Mouse (Mus musculus) liver, embryonic 16.5 days (tissue): ENCODE results near the gene Lrrc9. TPM values are rescaled to one million over a fixed set of nuclear protein-coding genes. Genes with fewer than 3 reads are reported as not detected.

Source experiments
- ATAC-seq: fragments of 200-750 bp; cut with Nextera tagmentation; 2 replicates; pipeline ENCODE4 v1.8.0; 2017; ENCODE audit warnings: low read depth, mild to moderate bottlenecking, moderate number of reproducible peaks, moderate library complexity
- H3K27ac ChIP-seq: fragments of 300-500 bp; sonication (generic); 2 replicates; pipeline ENCODE4 v1.5.1; 2014; ENCODE audit warnings: mild to moderate bottlenecking, low read length
- H3K27me3 ChIP-seq: fragments of 300-500 bp; sonication (generic); 2 replicates; pipeline ENCODE4 v1.6.1; 2014; ENCODE audit warnings: low read depth, low read length, mixed read lengths; ENCODE audit not compliant: control insufficient read depth, insufficient read depth
- H3K36me3 ChIP-seq: fragments of 300-500 bp; sonication (generic); 2 replicates; pipeline ENCODE4 v1.6.1; 2014; ENCODE audit warnings: mild to moderate bottlenecking; ENCODE audit not compliant: control insufficient read depth, insufficient read depth
- H3K4me1 ChIP-seq: fragments of 300-500 bp; sonication (generic); 2 replicates; pipeline ENCODE4 v1.6.1; 2014; ENCODE audit warnings: low read depth, low read length, mixed read lengths; ENCODE audit not compliant: control insufficient read depth
- H3K4me2 ChIP-seq: fragments of 300-500 bp; sonication (generic); 2 replicates; pipeline ENCODE4 v1.6.1; 2014; ENCODE audit warnings: low read depth, low read length, mixed read lengths
- H3K4me3 ChIP-seq: fragments of 300-500 bp; sonication (generic); 2 replicates; pipeline ENCODE4 v1.5.1; 2014; ENCODE audit warnings: low read depth, mild to moderate bottlenecking, low read length
- H3K9ac ChIP-seq: fragments of 300-500 bp; sonication (generic); 2 replicates; pipeline ENCODE4 v1.6.1; 2014; ENCODE audit warnings: low read depth, low read length
- H3K9me3 ChIP-seq: fragments of 300-500 bp; sonication (generic); replicated peaks from 2 replicates; pipeline ENCODE4 v1.6.1; 2016; ENCODE audit warnings: low read length; ENCODE audit not compliant: control insufficient read depth
- WGBS: fragments of 180-500 bp; shearing (Covaris S2); extraction: QIAGEN DNeasy Blood & Tissue Kit; methylation state at CpG from one replicate; pipeline ENCODE4 v1.1.7; 2014; ENCODE audit not compliant: insufficient replicate concordance; 5-methylcytosine and 5-hydroxymethylcytosine counted together
- polyA plus RNA-seq: library from polyadenylated mRNA; unstranded; fragments of >200 nt; fragmentation: Nextera tagmentation; extraction: Ambion mirVana; gene quantifications from 2 replicates; pipeline ENCODE4 v1.2.1, GENCODE M21; 2015

The Lrrc9 gene
- polyA plus RNA-seq: 0.04 and 0.06 TPM in 2 replicates

GRCm38 (mm10) chr12:72441839-72442576, at the start of gene Lrrc9:
Lrrc9 (plus strand) TSS chr12:72441866.
- peak; percentile 90 for ATAC-seq
- Histone ChIP-seq H3K27ac (no peak within 1 kb of the TSS), H3K4me1 (no peaks in the 10 kb centered on the region), H3K4me3 (peak within 1 kb of the TSS; percentile 41), H3K36me3 (no peaks in the 10 kb centered on the region), H3K9ac (no peak within 1 kb of the TSS), H3K27me3 (no peaks in the 10 kb centered on the region), H3K9me3 (no peaks in the 10 kb centered on the region), H3K4me2 (peak within 1 kb of the TSS; percentile 53)
- WGBS: 1% methylated on average over 31 of the region's 31 CpGs

DNA sequence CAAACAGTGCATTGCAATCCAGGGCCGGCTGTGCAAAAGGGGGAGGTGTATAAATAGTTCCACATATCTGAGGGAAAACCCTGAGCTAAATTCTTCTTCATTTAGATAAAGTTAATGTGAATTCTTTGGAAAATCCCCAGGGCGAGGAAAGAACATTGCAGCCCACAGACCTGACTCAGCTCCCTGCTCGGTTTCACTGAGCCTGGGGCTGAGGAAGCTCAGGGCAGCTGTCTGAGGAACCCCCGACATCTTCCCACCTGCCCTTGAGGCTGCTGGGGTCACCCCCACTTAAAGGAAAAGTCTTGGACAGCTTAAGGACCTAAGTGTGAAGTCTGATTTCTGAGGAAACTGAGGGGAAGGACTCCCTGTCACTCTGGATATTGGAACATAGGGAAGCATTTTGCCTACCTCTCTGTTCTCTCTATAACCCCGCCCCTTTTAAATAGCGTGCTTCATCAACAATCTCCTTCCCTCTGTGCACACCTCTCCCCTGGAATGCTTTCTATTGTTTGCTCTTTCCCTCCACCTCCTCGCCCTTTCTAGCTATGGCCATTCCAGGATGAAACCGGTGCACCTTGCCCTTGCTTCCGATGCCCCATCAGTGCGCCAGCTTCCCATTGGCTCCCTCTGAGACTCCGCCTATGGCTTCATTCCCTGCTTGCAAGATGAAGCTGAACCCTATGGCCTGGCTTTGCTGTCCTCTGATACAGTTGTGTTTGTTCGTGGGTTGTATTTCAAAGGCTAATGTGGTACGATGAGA, 48.4 kb upstream of the Lrrc9 start:
- no peak for ATAC-seq
- Histone ChIP-seq H3K9me3 (no peaks in the 10 kb centered on the region), H3K27ac (no peak overlapping the region), H3K27me3 (no peaks in the 10 kb centered on the region), H3K9ac (no peak overlapping the region), H3K36me3 (no peaks in the 10 kb centered on the region), H3K4me3 (no peak overlapping the region), H3K4me2 (no peak overlapping the region), H3K4me1 (no peaks in the 10 kb centered on the region)
- WGBS: 55% methylated on average over 13 of the region's 13 CpGs

- no peak for ATAC-seq
- H3K27me3 ChIP-seq: peaks cover 28% of the 10 kb centered on the region
- H3K9ac ChIP-seq: no peak overlapping the region
- no peaks in the 10 kb centered on the region for H3K9me3 ChIP-seq
- no peak overlapping the region for H3K27ac ChIP-seq
- H3K36me3 ChIP-seq: no peaks in the 10 kb centered on the region
- no peak overlapping the region for H3K4me2 ChIP-seq
- WGBS: 62% methylated on average over 5 of the region's 5 CpGs
- no peaks in the 10 kb centered on the region; the same call in 1 of the 2 replicates for H3K4me1 ChIP-seq
- no peak overlapping the region for H3K4me3 ChIP-seq
Measured at GRCm38 (mm10) chr12:72405031-72405430, 36.6 kb upstream of the Lrrc9 start.

GRCm38 (mm10) chr12:72407146-72407545, 34.5 kb upstream of the Lrrc9 start:
- no peaks in the 10 kb centered on the region for H3K9me3 ChIP-seq
- no peaks in the 10 kb centered on the region for H3K36me3 ChIP-seq
- no peak overlapping the region for H3K9ac ChIP-seq
- peaks cover 28% of the 10 kb centered on the region for H3K27me3 ChIP-seq
- no peaks in the 10 kb centered on the region; the same call in 1 of the 2 replicates for H3K4me1 ChIP-seq
- ATAC-seq: no peak
- WGBS: 14% methylated on average over 11 of the region's 11 CpGs
- 0 out of 2 replicates have a peak overlapping the region, but pooled peaks have one; percentile 52 for H3K4me2 ChIP-seq
- H3K4me3 ChIP-seq: peak overlapping the region; percentile 2; the same call in 1 of the 2 replicates
- H3K27ac ChIP-seq: no peak overlapping the region

GRCm38 (mm10) chr12:72407721-72408110, 34.0 kb upstream of the Lrrc9 start:
- Histone ChIP-seq H3K9me3 (no peaks in the 10 kb centered on the region), H3K4me1 (no peaks in the 10 kb centered on the region; the same call in 1 of the 2 replicates), H3K36me3 (no peaks in the 10 kb centered on the region), H3K4me2 (peak overlapping the region; percentile 52; the same call in 1 of the 2 replicates), H3K4me3 (peak overlapping the region; percentile 49), H3K27ac (no peak overlapping the region), H3K27me3 (peaks cover 28% of the 10 kb centered on the region), H3K9ac (no peak overlapping the region)
- ATAC-seq: no peak
- 2% methylated on average over 17 of the region's 17 CpGs for WGBS

- H3K4me3 ChIP-seq: peak overlapping the region; percentile 49
- no peaks in the 10 kb centered on the region for H3K36me3 ChIP-seq
- peaks cover 28% of the 10 kb centered on the region for H3K27me3 ChIP-seq
- WGBS: under 1% methylated on average over 62 of the region's 63 CpGs
- ATAC-seq: no peak
- peak overlapping the region; percentile 52 for H3K4me2 ChIP-seq
- H3K27ac ChIP-seq: no peak overlapping the region
- H3K9ac ChIP-seq: no peak overlapping the region
- H3K4me1 ChIP-seq: no peaks in the 10 kb centered on the region; the same call in 1 of the 2 replicates
- H3K9me3 ChIP-seq: no peaks in the 10 kb centered on the region
Measured at GRCm38 (mm10) chr12:72408111-72408891, 33.4 kb upstream of the Lrrc9 start.

GRCm38 (mm10) chr12:72408954-72409353, 32.7 kb upstream of the Lrrc9 start, which contains the start of gene Rtn1:
Rtn1 (minus strand) TSS chr12:72409054.
- Histone ChIP-seq H3K9ac (no peak within 1 kb of the TSS), H3K4me2 (peak within 1 kb of the TSS; percentile 52)
- WGBS: 30% methylated on average over 6 of the region's 6 CpGs

DNA sequence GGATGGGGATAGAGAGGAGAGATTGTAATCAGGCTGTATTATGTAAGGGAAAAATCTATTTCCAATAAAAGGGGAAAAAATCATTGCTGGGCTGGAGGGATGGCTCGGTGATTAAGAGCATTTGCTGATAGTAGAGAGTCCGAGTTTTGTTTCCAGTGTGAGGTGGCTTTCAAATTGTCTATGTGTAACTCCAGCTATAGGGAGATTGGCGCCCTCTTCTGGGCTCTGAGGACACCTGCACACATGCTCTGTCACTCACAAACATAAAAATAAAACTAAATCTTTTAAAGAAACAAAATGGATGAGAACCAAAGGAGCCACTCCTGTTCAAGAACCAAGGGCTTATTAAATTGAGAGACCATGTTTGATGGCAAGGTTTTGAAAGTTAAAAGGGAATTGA, 23.9 kb upstream of the Lrrc9 start:
- ATAC-seq: no peak
- no peak overlapping the region for H3K9ac ChIP-seq
- H3K9me3 ChIP-seq: no peaks in the 10 kb centered on the region
- WGBS: 16% methylated on average over 3 of the region's 3 CpGs
- no peaks in the 10 kb centered on the region for H3K4me1 ChIP-seq
- H3K4me2 ChIP-seq: no peak overlapping the region
- H3K27ac ChIP-seq: no peak overlapping the region
- no peak overlapping the region for H3K4me3 ChIP-seq
- no peaks in the 10 kb centered on the region for H3K36me3 ChIP-seq
- no peaks in the 10 kb centered on the region for H3K27me3 ChIP-seq

More at GRCm38 (mm10) chr12:72408954-72409353, 32.7 kb upstream of the Lrrc9 start, which contains the start of gene Rtn1:
- Histone ChIP-seq H3K4me1 (no peaks in the 10 kb centered on the region; the same call in 1 of the 2 replicates), H3K27me3 (peaks cover 28% of the 10 kb centered on the region), H3K36me3 (no peaks in the 10 kb centered on the region), H3K4me3 (peak within 1 kb of the TSS; percentile 49), H3K9me3 (no peaks in the 10 kb centered on the region), H3K27ac (no peak within 1 kb of the TSS)
- ATAC-seq: no peak
